Mouse (Mus musculus) ES-E14 (cell line): ENCODE data around the gene Dgkd.

ENCODE experiments used
- CHD2 ChIP-seq: IDR thresholded peaks from 2 replicates; pipeline ENCODE4 v1.6.1; 2014; ENCODE audit warnings: mild to moderate bottlenecking, low read depth, low read length, inconsistent platforms
- HCFC1 ChIP-seq: IDR thresholded peaks from 2 replicates; pipeline ENCODE4 v1.6.1; 2012; ENCODE audit warnings: low read length, inconsistent platforms, borderline replicate concordance; ENCODE audit not compliant: insufficient read depth
- MAFK ChIP-seq: IDR thresholded peaks from 2 replicates; pipeline ENCODE4 v1.6.1; 2014; ENCODE audit warnings: mild to moderate bottlenecking, low read depth, low read length, inconsistent platforms; ENCODE audit not compliant: insufficient read depth
- ZC3H11A ChIP-seq: IDR thresholded peaks from 2 replicates; pipeline ENCODE4 v1.6.1; 2012; ENCODE audit warnings: low read depth, mild to moderate bottlenecking, inconsistent platforms, low read length, borderline replicate concordance
- ZNF384 ChIP-seq: IDR thresholded peaks from 2 replicates; pipeline ENCODE4 v1.6.1; 2012; ENCODE audit warnings: low read depth, low read length, inconsistent platforms

- no peak for TF ChIP-seq CHD2
- TF ChIP-seq ZNF384: no peak
- TF ChIP-seq MAFK: no peak
- no peak for TF ChIP-seq HCFC1
- TF ChIP-seq ZC3H11A: no peak
Measured at GRCm38 (mm10) chr1:87837018-87837417, 16.1 kb upstream of the Dgkd start.
